Mouse (Mus musculus) ES-E14 (cell line): ENCODE data around the gene Stk11ip.

Experiments
- CHD2 ChIP-seq: IDR thresholded peaks from 2 replicates; pipeline ENCODE4 v1.6.1; 2014; ENCODE audit warnings: mild to moderate bottlenecking, low read depth, low read length, inconsistent platforms
- HCFC1 ChIP-seq: IDR thresholded peaks from 2 replicates; pipeline ENCODE4 v1.6.1; 2012; ENCODE audit warnings: low read length, inconsistent platforms, borderline replicate concordance; ENCODE audit not compliant: insufficient read depth
- MAFK ChIP-seq: IDR thresholded peaks from 2 replicates; pipeline ENCODE4 v1.6.1; 2014; ENCODE audit warnings: mild to moderate bottlenecking, low read depth, low read length, inconsistent platforms; ENCODE audit not compliant: insufficient read depth
- ZC3H11A ChIP-seq: IDR thresholded peaks from 2 replicates; pipeline ENCODE4 v1.6.1; 2012; ENCODE audit warnings: low read depth, mild to moderate bottlenecking, inconsistent platforms, low read length, borderline replicate concordance

DNA sequence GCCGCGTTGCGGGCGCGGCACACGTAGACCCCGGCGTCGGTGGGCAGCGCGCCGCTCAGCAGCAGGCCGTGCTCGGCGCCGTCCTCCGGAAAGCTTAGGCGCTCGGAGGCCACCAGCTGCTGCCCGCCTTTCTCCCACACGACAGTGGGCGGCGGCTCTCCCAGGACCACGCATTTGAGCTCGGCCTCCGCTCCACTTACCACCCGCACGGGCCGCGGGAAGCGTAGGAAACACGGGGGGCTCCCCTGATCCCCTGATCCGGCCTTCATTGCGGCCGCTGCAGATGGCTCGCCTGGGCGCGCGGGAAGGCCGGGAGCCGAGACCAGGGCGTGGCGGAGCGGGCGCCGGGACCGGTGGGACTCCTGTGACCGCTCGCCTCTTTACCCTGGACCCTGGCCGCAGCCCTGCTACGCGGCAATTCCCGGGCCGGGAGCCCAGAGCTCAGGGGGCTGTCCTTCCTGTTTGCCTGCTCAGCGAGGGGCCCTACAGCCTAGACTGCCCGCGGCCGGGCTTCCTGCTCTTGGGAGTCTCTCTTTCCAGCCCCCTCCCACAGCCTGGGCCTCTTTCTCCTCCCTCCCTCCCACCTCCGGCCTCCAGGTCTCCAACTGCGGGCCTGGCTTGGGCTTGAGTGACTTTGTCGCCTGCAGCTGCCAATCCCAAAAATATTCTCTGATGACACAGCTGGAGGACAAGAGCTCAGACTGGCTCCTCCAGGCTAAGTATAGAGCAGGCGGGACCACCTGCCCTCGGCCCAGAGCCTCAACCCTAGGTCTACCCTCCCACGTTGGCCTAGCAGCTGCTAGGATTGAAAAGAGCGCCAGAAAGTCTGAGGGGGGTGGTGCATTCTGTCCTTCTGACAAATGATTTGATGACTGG is 15.1 kb upstream of the Stk11ip start, which contains the start of gene Obsl1:
- TF ChIP-seq ZC3H11A: no peak
- TF ChIP-seq MAFK: no peak
- TF ChIP-seq HCFC1: no peak
- TF ChIP-seq CHD2: no peak
